Mouse (Mus musculus) embryonic facial prominence, embryonic 15.5 days (tissue): Measurements from ENCODE around the gene Tm4sf5. TPM values are rescaled to one million over a fixed set of nuclear protein-coding genes. Genes with fewer than 3 reads are reported as not detected.
"Not testable (repeated sequence)": the region's sequence is repeated elsewhere in the genome, so short reads cannot be mapped to it uniquely, and the experiment has no call there.

Experiments used
- ATAC-seq: fragments of 200-750 bp; cut with Nextera tagmentation; 2 replicates; pipeline ENCODE4 v1.8.0; 2017; ENCODE audit warnings: low read depth, moderate TSS enrichment; ENCODE audit not compliant: insufficient number of reproducible peaks, low FRiP score, low TSS enrichment
- H3K27ac ChIP-seq: fragments of 300-500 bp; sonication (generic); replicated peaks from 2 replicates; pipeline ENCODE4 v1.5.1; 2015; ENCODE audit warnings: mild to moderate bottlenecking, inconsistent platforms
- H3K27me3 ChIP-seq: fragments of 300-500 bp; sonication (generic); 2 replicates; pipeline ENCODE4 v1.6.1; 2015; ENCODE audit warnings: inconsistent platforms
- H3K36me3 ChIP-seq: fragments of 300-500 bp; sonication (generic); 2 replicates; pipeline ENCODE4 v1.6.1; 2015; ENCODE audit warnings: mild to moderate bottlenecking, inconsistent platforms
- H3K4me1 ChIP-seq: fragments of 300-500 bp; sonication (generic); 2 replicates; pipeline ENCODE4 v1.6.1; 2015; ENCODE audit warnings: inconsistent platforms
- H3K4me2 ChIP-seq: fragments of 300-500 bp; sonication (generic); replicated peaks from 2 replicates; pipeline ENCODE4 v1.6.1; 2015; ENCODE audit warnings: mild to moderate bottlenecking, inconsistent platforms
- H3K4me3 ChIP-seq: fragments of 300-500 bp; sonication (generic); replicated peaks from 2 replicates; pipeline ENCODE4 v1.5.1; 2015; ENCODE audit warnings: mild to moderate bottlenecking, inconsistent platforms
- H3K9ac ChIP-seq: fragments of 300-500 bp; sonication (generic); 2 replicates; pipeline ENCODE4 v1.6.1; 2015; ENCODE audit warnings: inconsistent platforms
- H3K9me3 ChIP-seq: fragments of 300-500 bp; sonication (generic); replicated peaks from 2 replicates; pipeline ENCODE4 v1.6.1; 2016; ENCODE audit warnings: inconsistent platforms
- WGBS: fragments of 180-500 bp; shearing (Covaris S2); methylation state at CpG from one replicate; pipeline ENCODE4 v1.1.7; 2015; 5-methylcytosine and 5-hydroxymethylcytosine counted together
- polyA plus RNA-seq: library from polyadenylated mRNA; unstranded; fragments of >200 nt; fragmentation: Nextera tagmentation; extraction: Ambion mirVana; gene quantifications from 2 replicates; pipeline ENCODE4 v1.2.1, GENCODE M21; 2015

Tm4sf5 gene
- polyA plus RNA-seq, 1 experiment from 2014 or later, result not detected

- Histone ChIP-seq H3K27ac (no peak overlapping the region), H3K9me3 (no peaks in the 10 kb centered on the region), H3K4me3 (no peak overlapping the region), H3K4me2 (no peak overlapping the region), H3K9ac (no peak overlapping the region), H3K27me3 (peaks cover 6% of the 10 kb centered on the region; the same call in 1 of the 2 replicates), H3K4me1 (peaks cover 7% of the 10 kb centered on the region; the same call in 1 of the 2 replicates), H3K36me3 (no peaks in the 10 kb centered on the region)
- no peak for ATAC-seq
- 58% methylated on average over 2 of the region's 2 CpGs for WGBS
These were observed 6.2 kb downstream of the Tm4sf5 start for GRCm38 (mm10) chr11:70511242-70511641.

- H3K9me3 ChIP-seq, result no peaks in the 10 kb centered on the region
- no peak overlapping the region for H3K27ac ChIP-seq
- no peak overlapping the region for H3K4me2 ChIP-seq
- H3K4me3 ChIP-seq, result no peak overlapping the region
- no peak for ATAC-seq
- H3K9ac ChIP-seq, result no peak overlapping the region
- 86% methylated on average over 7 of the region's 7 CpGs for WGBS
- H3K4me1 ChIP-seq, result peaks cover 7% of the 10 kb centered on the region; the same call in 1 of the 2 replicates
- no peaks in the 10 kb centered on the region for H3K36me3 ChIP-seq
- peaks cover 6% of the 10 kb centered on the region; the same call in 1 of the 2 replicates for H3K27me3 ChIP-seq
These were observed 6.8 kb downstream of the Tm4sf5 start for GRCm38 (mm10) chr11:70511825-70512224.

GRCm38 (mm10) chr11:70512709-70513342 lies 7.8 kb downstream of the Tm4sf5 start:
- H3K27me3 ChIP-seq, result peaks cover 6% of the 10 kb centered on the region; the same call in 1 of the 2 replicates
- no peak overlapping the region for H3K4me2 ChIP-seq
- no peak for ATAC-seq
- H3K27ac ChIP-seq, result no peak overlapping the region
- no peaks in the 10 kb centered on the region for H3K9me3 ChIP-seq
- no peak overlapping the region for H3K4me3 ChIP-seq
- H3K9ac ChIP-seq, result no peak overlapping the region
- H3K4me1 ChIP-seq, result peaks cover 7% of the 10 kb centered on the region; the same call in 1 of the 2 replicates
- no peaks in the 10 kb centered on the region for H3K36me3 ChIP-seq
- 59% methylated on average over 7 of the region's 7 CpGs for WGBS

GRCm38 (mm10) chr11:70513520-70513919 lies 8.5 kb downstream of the Tm4sf5 start:
- H3K36me3 ChIP-seq, result no peaks in the 10 kb centered on the region
- H3K4me2 ChIP-seq, result no peak overlapping the region
- H3K9me3 ChIP-seq, result no peaks in the 10 kb centered on the region
- H3K9ac ChIP-seq, result no peak overlapping the region
- peaks cover 6% of the 10 kb centered on the region; the same call in 1 of the 2 replicates for H3K27me3 ChIP-seq
- H3K4me3 ChIP-seq, result no peak overlapping the region
- WGBS, result 51% methylated on average over 11 of the region's 11 CpGs
- H3K27ac ChIP-seq, result no peak overlapping the region
- H3K4me1 ChIP-seq, result peaks cover 7% of the 10 kb centered on the region; the same call in 1 of the 2 replicates
- ATAC-seq, result no peak

- Histone ChIP-seq H3K27ac (no peak within 1 kb of the TSS), H3K27me3 (peaks cover 6% of the 10 kb centered on the region; the same call in 1 of the 2 replicates), H3K9ac (no peak within 1 kb of the TSS), H3K4me2 (no peak within 1 kb of the TSS), H3K36me3 (no peaks in the 10 kb centered on the region), H3K4me1 (peaks cover 8% of the 10 kb centered on the region), H3K4me3 (no peak within 1 kb of the TSS), H3K9me3 (no peaks in the 10 kb centered on the region)
- no peak for ATAC-seq
- 87% methylated on average over 7 of the region's 7 CpGs for WGBS
These were observed 9.2 kb downstream of the Tm4sf5 start, which contains the start of gene Vmo1 for GRCm38 (mm10) chr11:70514288-70514687. TSS of gene Vmo1 (minus strand) at chr11:70514616.

- Histone ChIP-seq H3K36me3 (no peaks in the 10 kb centered on the region), H3K27ac (no peak overlapping the region), H3K9me3 (no peaks in the 10 kb centered on the region), H3K9ac (no peak overlapping the region), H3K4me2 (no peak overlapping the region), H3K4me3 (no peak overlapping the region), H3K4me1 (peaks cover 15% of the 10 kb centered on the region), H3K27me3 (peaks cover 16% of the 10 kb centered on the region)
- 30% methylated on average over 2 of the region's 2 CpGs for WGBS
- no peak for ATAC-seq
These were observed 11.3 kb downstream of the Tm4sf5 start for GRCm38 (mm10) chr11:70516352-70516751.

- H3K27ac ChIP-seq, result no peak overlapping the region
- H3K9ac ChIP-seq, result no peak overlapping the region
- H3K4me3 ChIP-seq, result no peak overlapping the region
- H3K4me2 ChIP-seq, result no peak overlapping the region
- no peaks in the 10 kb centered on the region for H3K36me3 ChIP-seq
- H3K27me3 ChIP-seq, result peaks cover 10% of the 10 kb centered on the region
- no peaks in the 10 kb centered on the region for H3K9me3 ChIP-seq
- no peak for ATAC-seq
- peaks cover 15% of the 10 kb centered on the region for H3K4me1 ChIP-seq
- 40% methylated on average over 1 of the region's 1 CpGs for WGBS
These were observed 13.4 kb downstream of the Tm4sf5 start for GRCm38 (mm10) chr11:70518436-70518835.

GRCm38 (mm10) chr11:70518923-70519322 lies 13.9 kb downstream of the Tm4sf5 start, which contains the start of gene Gltpd2:
TSS of gene Gltpd2 (plus strand) at chr11:70519196.
- H3K4me2 ChIP-seq, result peak within 1 kb of the TSS; percentile 56
- peak within 1 kb of the TSS; percentile 38 for H3K4me3 ChIP-seq
- no peak for ATAC-seq
- no peaks in the 10 kb centered on the region for H3K9me3 ChIP-seq
- H3K9ac ChIP-seq, result peak within 1 kb of the TSS; percentile 39
- 79% methylated on average over 10 of the region's 10 CpGs for WGBS
- peaks cover 10% of the 10 kb centered on the region for H3K27me3 ChIP-seq
- no peaks in the 10 kb centered on the region for H3K36me3 ChIP-seq
- H3K27ac ChIP-seq, result peak within 1 kb of the TSS; percentile 58; the same call in 1 of the 2 replicates
- peaks cover 15% of the 10 kb centered on the region for H3K4me1 ChIP-seq

GRCm38 (mm10) chr11:70520178-70520769 lies 15.2 kb downstream of the Tm4sf5 start:
- H3K27ac ChIP-seq, result peak overlapping the region; percentile 58
- H3K4me2 ChIP-seq, result peak overlapping the region; percentile 56
- peak overlapping the region; percentile 39 for H3K9ac ChIP-seq
- H3K4me3 ChIP-seq, result peak overlapping the region; percentile 38
- peaks cover 17% of the 10 kb centered on the region for H3K4me1 ChIP-seq
- ATAC-seq, result peak; percentile 52; the same call in 1 of the 2 replicates
- no peaks in the 10 kb centered on the region for H3K36me3 ChIP-seq
- H3K27me3 ChIP-seq, result peaks cover 10% of the 10 kb centered on the region
- H3K9me3 ChIP-seq, result no peaks in the 10 kb centered on the region
- WGBS, result 14% methylated on average over 41 of the region's 41 CpGs

- not testable (repeated sequence) for H3K27me3 ChIP-seq, H3K9ac ChIP-seq, ATAC-seq, H3K27ac ChIP-seq, H3K4me3 ChIP-seq, H3K9me3 ChIP-seq, H3K4me2 ChIP-seq
- WGBS, result 86% methylated on average over 8 of the region's 8 CpGs
- Histone ChIP-seq H3K36me3 (peaks cover 23% of the 10 kb centered on the region), H3K4me1 (peaks cover 27% of the 10 kb centered on the region)
These were observed 18.4 kb downstream of the Tm4sf5 start for GRCm38 (mm10) chr11:70523306-70523989.

GRCm38 (mm10) chr11:70524782-70525181 lies 19.7 kb downstream of the Tm4sf5 start:
- Histone ChIP-seq H3K9ac (no peak overlapping the region), H3K36me3 (peaks cover 36% of the 10 kb centered on the region), H3K9me3 (no peaks in the 10 kb centered on the region), H3K4me2 (peak overlapping the region; percentile 69), H3K27ac (no peak overlapping the region), H3K4me3 (peak overlapping the region; percentile 76), H3K27me3 (peaks cover 5% of the 10 kb centered on the region), H3K4me1 (peaks cover 21% of the 10 kb centered on the region)
- 0 out of 2 replicates have a peak, but pooled peaks have one; percentile 3 for ATAC-seq
- 6% methylated on average over 8 of the region's 8 CpGs for WGBS
